Mouse (Mus musculus) forebrain, embryonic 14.5 days (tissue): ENCODE data around the gene Bckdha. TPM values are rescaled to one million over a fixed set of nuclear protein-coding genes. Genes with fewer than 3 reads are reported as not detected.

Experiments used
- ATAC-seq: fragments of 200-750 bp; cut with Nextera tagmentation; 2 replicates; pipeline ENCODE4 v1.8.0; 2017; ENCODE audit warnings: mild to moderate bottlenecking, moderate library complexity
- DNase-seq: peaks from one replicate; pipeline ENCODE4 v3.0.0-alpha.2; 2015; ENCODE audit warnings: low spot score
- H3K27ac ChIP-seq: fragments of 300-500 bp; sonication (generic); 2 replicates; pipeline ENCODE4 v1.5.1; 2014; ENCODE audit warnings: low read depth, mild to moderate bottlenecking, control low read depth, low read length, moderate library complexity
- H3K27me3 ChIP-seq: fragments of 300-500 bp; sonication (generic); replicated peaks from 2 replicates; pipeline ENCODE4 v1.6.1; 2014; ENCODE audit warnings: low read length, control low read depth, mixed read lengths; ENCODE audit not compliant: control insufficient read depth, insufficient read depth
- H3K36me3 ChIP-seq: fragments of 300-500 bp; sonication (generic); 2 replicates; pipeline ENCODE4 v1.6.1; 2014; ENCODE audit warnings: low read length, control low read depth; ENCODE audit not compliant: control insufficient read depth, insufficient read depth
- H3K4me1 ChIP-seq: fragments of 300-500 bp; sonication (generic); 2 replicates; pipeline ENCODE4 v1.6.1; 2014; ENCODE audit warnings: antibody characterized with exemption, low read length, control low read depth; ENCODE audit not compliant: control insufficient read depth, insufficient read depth
- H3K4me2 ChIP-seq: fragments of 300-500 bp; sonication (generic); 2 replicates; pipeline ENCODE4 v1.6.1; 2014; ENCODE audit warnings: mild to moderate bottlenecking, control low read depth, low read length
- H3K4me3 ChIP-seq: fragments of 300-500 bp; sonication (generic); 2 replicates; pipeline ENCODE4 v1.5.1; 2014; ENCODE audit warnings: low read depth, low read length, control low read depth
- H3K9ac ChIP-seq: fragments of 300-500 bp; sonication (generic); 2 replicates; pipeline ENCODE4 v1.6.1; 2014; ENCODE audit warnings: mild to moderate bottlenecking, low read length, control low read depth, moderate library complexity
- H3K9me3 ChIP-seq: fragments of 300-500 bp; sonication (generic); replicated peaks from 2 replicates; pipeline ENCODE4 v1.6.1; 2016; ENCODE audit warnings: low read length, control low read depth, mixed read lengths; ENCODE audit not compliant: control insufficient read depth
- WGBS: fragments of 180-500 bp; shearing (Covaris S2); extraction: QIAGEN DNeasy Blood & Tissue Kit; methylation state at CpG from one replicate; pipeline ENCODE4 v1.1.7; 2014; 5-methylcytosine and 5-hydroxymethylcytosine counted together
- polyA plus RNA-seq: library from polyadenylated mRNA; unstranded; fragments of >200 nt; fragmentation: Nextera tagmentation; extraction: Ambion mirVana; gene quantifications from 2 replicates; pipeline ENCODE4 v1.2.1, GENCODE M21; 2014

The Bckdha gene
- polyA plus RNA-seq, 1 experiment from 2014 or later, result 69.7 TPM

DNA sequence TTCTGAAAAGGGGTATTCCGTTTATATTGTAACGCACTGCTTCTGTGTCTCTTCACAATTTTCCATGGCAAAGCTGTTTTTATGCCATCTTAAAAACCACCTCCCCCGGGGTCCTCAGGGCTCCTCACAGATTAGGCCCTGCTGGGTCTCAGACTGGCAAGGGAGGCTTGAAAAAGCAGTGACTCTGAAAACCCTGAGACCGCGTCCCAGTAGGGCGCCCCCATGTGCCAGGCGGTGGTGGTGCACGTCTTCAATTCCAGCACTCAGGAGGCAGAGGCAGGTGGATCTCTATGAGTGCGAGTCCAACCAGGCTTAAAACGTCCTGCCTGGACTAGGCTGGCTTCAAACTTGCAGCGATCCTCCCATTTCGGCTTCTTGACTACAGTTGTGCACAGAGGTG, 42.0 kb upstream of the Bckdha start:
- Histone ChIP-seq H3K4me3 (no peak overlapping the region), H3K27ac (no peak overlapping the region), H3K9me3 (no peaks in the 10 kb centered on the region), H3K9ac (no peak overlapping the region), H3K4me1 (0 out of 2 replicates have a peak, but pooled peaks cover 3% of the 10 kb centered on the region), H3K36me3 (no peaks in the 10 kb centered on the region), H3K4me2 (no peak overlapping the region), H3K27me3 (peaks cover 9% of the 10 kb centered on the region; the same call in 1 of the 2 replicates)
- ATAC-seq (no peak), DNase-seq (no peak)
- 75% methylated on average over 12 of the region's 12 CpGs for WGBS

DNA sequence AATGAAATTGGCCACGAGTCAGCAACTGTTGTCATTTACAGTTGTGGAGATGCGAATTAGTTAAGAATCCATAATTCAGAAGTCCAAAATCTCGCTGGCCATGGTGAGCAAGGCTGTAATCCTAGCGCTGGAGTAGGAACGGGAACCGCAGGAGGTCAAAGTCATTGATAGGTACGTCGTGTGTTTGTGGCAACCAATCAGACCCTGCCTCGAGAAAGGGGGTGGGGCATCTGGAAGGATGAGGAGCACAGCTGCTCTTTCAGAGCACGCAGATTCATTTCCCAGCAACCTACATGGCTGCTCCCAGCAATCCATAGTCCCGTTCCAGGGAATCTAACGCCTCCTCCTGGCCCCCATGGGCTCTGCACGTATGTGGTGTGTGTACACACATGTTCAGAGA, 41.1 kb upstream of the Bckdha start:
- Histone ChIP-seq H3K9ac (no peak overlapping the region), H3K27ac (no peak overlapping the region), H3K27me3 (peaks cover 9% of the 10 kb centered on the region; the same call in 1 of the 2 replicates), H3K4me2 (no peak overlapping the region), H3K4me1 (0 out of 2 replicates have a peak, but pooled peaks cover 3% of the 10 kb centered on the region), H3K36me3 (no peaks in the 10 kb centered on the region), H3K4me3 (no peak overlapping the region), H3K9me3 (no peaks in the 10 kb centered on the region)
- ATAC-seq (no peak), DNase-seq (no peak)
- WGBS, result 60% methylated on average over 13 of the region's 13 CpGs

DNA sequence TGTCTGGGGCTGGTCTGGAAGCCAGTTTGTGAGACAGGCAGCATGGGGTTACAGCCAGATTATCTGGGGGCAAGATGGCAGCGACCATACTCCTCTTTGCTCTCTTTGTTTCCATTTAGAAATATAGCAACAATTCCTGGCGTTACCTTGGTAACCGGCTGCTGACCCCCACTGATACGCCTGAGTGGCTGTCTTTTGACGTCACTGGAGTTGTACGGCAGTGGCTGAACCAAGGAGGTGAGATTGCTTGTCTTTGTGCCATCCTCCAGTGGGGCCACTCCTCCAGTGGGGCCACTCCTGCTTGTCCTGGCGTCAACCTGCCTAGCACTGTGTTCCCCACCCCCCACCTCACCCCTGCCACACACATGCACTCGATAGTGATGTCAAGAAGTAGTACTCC, 35.3 kb upstream of the Bckdha start:
- Histone ChIP-seq H3K27me3 (peaks cover 19% of the 10 kb centered on the region), H3K4me2 (no peak overlapping the region), H3K9me3 (no peaks in the 10 kb centered on the region), H3K4me1 (0 out of 2 replicates have a peak, but pooled peaks cover 2% of the 10 kb centered on the region), H3K9ac (no peak overlapping the region), H3K27ac (no peak overlapping the region), H3K4me3 (no peak overlapping the region), H3K36me3 (no peaks in the 10 kb centered on the region)
- WGBS, result 41% methylated on average over 8 of the region's 8 CpGs
- DNase-seq, result no peak
- ATAC-seq, result no peak

DNA sequence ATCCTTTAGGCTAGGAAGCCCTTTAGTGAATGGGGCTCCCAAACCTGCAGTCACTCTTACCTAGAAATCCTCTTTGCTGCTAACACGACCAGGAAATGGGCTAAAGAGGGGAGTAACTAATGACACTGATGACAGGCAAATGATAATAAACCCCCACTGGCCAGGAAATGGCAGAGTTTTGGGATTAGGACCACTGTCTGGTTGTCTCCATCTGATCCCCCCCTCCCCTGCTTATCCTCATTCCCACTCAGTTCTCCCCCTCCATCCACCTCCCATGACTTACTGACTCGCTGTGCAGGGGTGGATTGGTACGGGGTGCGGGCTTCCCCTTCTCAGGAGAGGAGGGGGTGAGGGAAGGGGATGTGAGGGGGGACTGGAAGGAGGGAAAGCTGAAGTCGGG, 31.3 kb upstream of the Bckdha start:
- ATAC-seq (no peak), DNase-seq (no peak)
- no peaks in the 10 kb centered on the region for H3K9me3 ChIP-seq
- WGBS, result 27% methylated on average over 5 of the region's 5 CpGs
- no peak overlapping the region for H3K9ac ChIP-seq
- no peak overlapping the region for H3K4me2 ChIP-seq
- H3K27ac ChIP-seq, result no peak overlapping the region
- peaks cover 16% of the 10 kb centered on the region for H3K4me1 ChIP-seq
- H3K27me3 ChIP-seq, result peaks cover 53% of the 10 kb centered on the region
- H3K36me3 ChIP-seq, result no peaks in the 10 kb centered on the region
- no peak overlapping the region for H3K4me3 ChIP-seq

DNA sequence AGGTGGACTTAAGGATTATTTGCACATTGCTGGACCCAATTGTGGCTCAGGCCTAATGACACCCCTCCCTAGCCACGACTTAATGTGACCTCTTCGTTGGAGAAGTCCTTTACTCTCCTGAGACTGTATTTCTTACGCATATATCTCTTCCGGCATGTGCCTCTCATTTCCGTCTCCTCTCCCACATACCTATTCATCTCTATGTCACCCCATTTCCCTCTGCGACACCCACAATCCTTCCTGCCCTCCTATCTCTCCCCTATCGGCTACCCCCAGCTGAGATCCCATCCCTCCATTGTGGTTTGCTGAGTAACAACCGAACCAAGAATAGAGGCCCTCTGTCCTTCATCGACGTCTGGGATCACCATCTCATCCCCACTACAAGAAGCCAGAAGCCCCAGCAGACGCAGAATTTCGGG, 30.8 kb upstream of the Bckdha start:
- no peak for DNase-seq
- H3K9ac ChIP-seq, result no peak overlapping the region
- no peak overlapping the region for H3K27ac ChIP-seq
- H3K4me1 ChIP-seq, result peaks cover 16% of the 10 kb centered on the region
- 10% methylated on average over 12 of the region's 12 CpGs for WGBS
- ATAC-seq, result no peak
- peak overlapping the region; percentile 59 for H3K4me2 ChIP-seq
- peak overlapping the region; percentile 39 for H3K4me3 ChIP-seq
- H3K9me3 ChIP-seq, result no peaks in the 10 kb centered on the region
- H3K36me3 ChIP-seq, result no peaks in the 10 kb centered on the region
- H3K27me3 ChIP-seq, result peaks cover 53% of the 10 kb centered on the region

DNA sequence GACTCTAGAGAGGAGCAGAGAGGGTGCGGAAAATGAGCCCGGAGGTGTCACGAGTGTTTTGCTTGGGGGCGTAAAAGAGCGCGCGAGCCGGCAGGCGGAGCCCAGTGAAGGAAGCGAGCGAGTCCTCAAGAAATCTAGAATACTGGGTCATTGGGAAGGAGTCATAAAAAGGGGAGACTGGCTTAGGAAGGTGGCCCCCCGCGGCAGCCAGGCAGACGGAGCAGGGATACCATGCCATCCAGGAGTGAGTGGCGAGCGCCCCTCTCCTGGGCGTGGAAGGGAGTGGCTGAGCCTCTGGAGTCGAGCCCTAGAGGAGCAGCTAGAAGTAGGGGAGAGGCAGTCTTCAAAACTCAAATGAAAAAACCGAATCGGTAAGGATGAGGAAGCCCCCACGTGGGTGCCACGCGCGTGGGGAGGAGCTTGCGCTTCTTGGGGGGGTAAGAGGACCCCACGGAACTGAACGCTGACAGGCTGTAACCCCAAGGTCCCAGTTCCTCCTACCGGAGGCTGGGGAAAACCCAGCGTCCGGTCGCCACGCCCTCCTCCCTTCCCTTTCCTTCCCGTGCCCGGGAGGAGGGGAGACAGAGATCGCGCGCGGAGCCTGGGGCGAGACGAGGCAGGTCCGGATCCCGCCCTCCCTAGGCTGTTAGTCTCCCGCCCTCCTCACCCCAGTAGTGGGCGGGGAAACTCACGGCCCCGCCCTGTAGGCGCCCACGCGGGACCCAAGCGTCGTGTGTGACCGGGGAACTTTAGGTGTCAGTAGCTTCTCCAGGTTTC, 30.2 kb upstream of the Bckdha start:
- no peak for ATAC-seq
- no peaks in the 10 kb centered on the region for H3K9me3 ChIP-seq
- WGBS, result 2% methylated on average over 52 of the region's 52 CpGs

DNA sequence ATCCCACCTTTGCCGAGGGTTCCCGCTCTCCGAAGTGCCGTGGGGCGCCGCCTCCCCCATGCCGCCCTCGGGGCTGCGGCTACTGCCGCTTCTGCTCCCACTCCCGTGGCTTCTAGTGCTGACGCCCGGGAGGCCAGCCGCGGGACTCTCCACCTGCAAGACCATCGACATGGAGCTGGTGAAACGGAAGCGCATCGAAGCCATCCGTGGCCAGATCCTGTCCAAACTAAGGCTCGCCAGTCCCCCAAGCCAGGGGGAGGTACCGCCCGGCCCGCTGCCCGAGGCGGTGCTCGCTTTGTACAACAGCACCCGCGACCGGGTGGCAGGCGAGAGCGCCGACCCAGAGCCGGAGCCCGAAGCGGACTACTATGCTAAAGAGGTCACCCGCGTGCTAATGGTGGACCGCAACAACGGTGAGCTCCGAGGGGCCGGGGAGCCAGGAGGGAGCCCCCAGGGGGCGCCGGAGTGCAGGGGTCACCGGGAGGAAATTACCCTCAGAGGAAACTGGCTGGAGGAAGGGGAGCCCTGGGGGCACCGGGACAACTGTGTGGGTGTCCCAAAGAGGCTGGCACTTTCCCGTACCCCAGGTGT, 29.1 kb upstream of the Bckdha start:
- H3K4me3 ChIP-seq, result peak overlapping the region; percentile 39
- DNase-seq (no peak), ATAC-seq (no peak)

More for the DNA sequence above, 30.2 kb upstream of the Bckdha start:
- Histone ChIP-seq H3K4me1 (peaks cover 16% of the 10 kb centered on the region), H3K27ac (no peak overlapping the region), H3K9ac (peak overlapping the region; percentile 45; the same call in 1 of the 2 replicates), H3K36me3 (no peaks in the 10 kb centered on the region), H3K27me3 (peaks cover 53% of the 10 kb centered on the region), H3K4me3 (peak overlapping the region; percentile 39), H3K4me2 (peak overlapping the region; percentile 59)
- no peak for DNase-seq

DNA sequence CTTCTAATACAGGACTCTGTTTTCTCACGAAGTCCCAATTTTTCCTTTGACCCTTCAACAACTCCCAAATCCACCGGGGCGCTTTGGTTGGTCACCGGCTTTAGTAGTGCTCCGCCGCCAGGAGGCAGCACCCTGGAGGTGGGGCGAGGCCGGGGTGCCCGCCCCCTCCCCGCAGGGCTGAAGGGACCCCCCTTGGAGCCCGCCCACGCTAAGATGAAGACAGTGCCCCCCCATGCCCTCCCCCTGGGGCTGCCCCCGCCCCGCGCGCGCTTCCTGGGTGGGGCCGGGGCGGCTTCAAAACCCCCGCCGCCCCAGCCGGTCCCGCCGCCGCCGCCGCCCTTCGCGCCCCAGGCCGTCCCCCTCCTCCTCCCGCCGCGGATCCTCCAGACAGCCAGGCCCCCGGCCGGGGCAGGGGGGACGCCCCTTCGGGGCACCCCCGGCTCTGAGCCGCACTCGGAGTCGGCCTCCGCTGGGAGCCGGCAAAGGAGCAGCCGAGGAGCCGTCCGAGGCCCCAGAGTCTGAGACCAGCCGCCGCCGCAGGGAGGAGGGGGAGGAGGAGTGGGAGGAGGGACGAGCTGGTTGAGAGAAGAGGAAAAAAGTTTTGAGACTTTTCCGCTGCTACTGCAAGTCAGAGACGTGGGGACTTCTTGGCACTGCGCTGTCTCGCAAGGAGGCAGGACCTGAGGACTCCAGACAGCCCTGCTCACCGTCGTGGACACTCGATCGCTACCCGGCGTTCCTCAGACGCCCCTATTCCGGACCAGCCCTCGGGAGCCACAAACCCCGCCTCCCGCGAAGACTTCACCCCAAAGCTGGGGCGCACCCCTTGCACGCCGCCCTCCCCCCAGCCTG, 28.1 kb upstream of the Bckdha start, which contains the start of gene Tgfb1:
Gene Tgfb1 (plus strand): TSS at position 323 of the 852 bp plus-strand sequence.
- Histone ChIP-seq H3K9me3 (no peaks in the 10 kb centered on the region), H3K36me3 (0 out of 2 replicates have a peak, but pooled peaks cover 3% of the 10 kb centered on the region), H3K27me3 (peaks cover 53% of the 10 kb centered on the region), H3K27ac (no peak within 1 kb of the TSS), H3K4me3 (peak within 1 kb of the TSS; percentile 39), H3K9ac (peak within 1 kb of the TSS; percentile 50), H3K4me2 (peak within 1 kb of the TSS; percentile 59), H3K4me1 (peaks cover 16% of the 10 kb centered on the region)
- peak; percentile 53 for DNase-seq
- ATAC-seq, result peak; percentile 53
- WGBS, result 1% methylated on average over 60 of the region's 69 CpGs

More for the DNA sequence above, 29.1 kb upstream of the Bckdha start:
- no peak overlapping the region for H3K27ac ChIP-seq
- H3K4me2 ChIP-seq, result peak overlapping the region; percentile 59
- under 1% methylated on average over 47 of the region's 47 CpGs for WGBS
- H3K9ac ChIP-seq, result peak overlapping the region; percentile 37; the same call in 1 of the 2 replicates
- peaks cover 53% of the 10 kb centered on the region for H3K27me3 ChIP-seq
- 0 out of 2 replicates have a peak, but pooled peaks cover 3% of the 10 kb centered on the region for H3K36me3 ChIP-seq
- H3K9me3 ChIP-seq, result no peaks in the 10 kb centered on the region
- H3K4me1 ChIP-seq, result peaks cover 16% of the 10 kb centered on the region
